Mouse (Mus musculus) embryonic fibroblast, embryonic 13.5 days (primary cell): ENCODE measurements around the gene Fam169a.

Experiments used
- CTCF ChIP-seq: IDR thresholded peaks from 2 replicates; pipeline ENCODE4 v1.5.1; 2011; ENCODE audit warnings: mild to moderate bottlenecking, control low read depth, low read length, moderate library complexity, borderline replicate concordance; ENCODE audit not compliant: insufficient read depth
- POLR2A ChIP-seq: IDR thresholded peaks from 2 replicates; pipeline ENCODE4 v1.6.1; 2011; ENCODE audit warnings: low read depth, mild to moderate bottlenecking, control low read depth, low read length, moderate library complexity

DNA sequence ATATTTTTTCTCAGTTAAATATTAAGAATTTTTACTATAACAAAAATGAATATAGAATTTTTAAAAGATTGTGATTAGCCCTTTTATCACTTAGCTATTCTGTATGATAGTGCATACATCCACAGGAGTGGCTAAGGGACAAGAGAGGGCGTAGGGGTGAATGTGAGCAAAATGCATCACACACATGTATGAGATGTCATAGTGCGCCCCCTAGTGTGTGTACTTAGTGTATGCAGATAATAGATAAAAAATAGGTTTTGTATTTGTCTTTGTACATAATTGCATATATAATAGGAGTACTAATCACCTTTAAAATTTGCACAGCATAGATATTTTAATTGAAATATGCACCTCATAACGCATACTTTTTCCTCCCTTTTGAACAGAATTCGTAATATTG, 78.7 kb downstream of the Fam169a start:
- TF ChIP-seq CTCF (0 out of 2 replicates have a peak, but pooled peaks have one; percentile 27), POLR2A (no peak)
